Mouse (Mus musculus) thymus, postnatal 14 days (tissue): ENCODE measurements around the gene Btbd35f22.
"Not testable (repeated sequence)": the region's sequence is repeated elsewhere in the genome, so short reads cannot be mapped to it uniquely, and the experiment has no call there.

ENCODE experiments used
- DNase-seq: peaks from one replicate; pipeline ENCODE4 v3.0.0; 2021

Gene Btbd35f22

DNA sequence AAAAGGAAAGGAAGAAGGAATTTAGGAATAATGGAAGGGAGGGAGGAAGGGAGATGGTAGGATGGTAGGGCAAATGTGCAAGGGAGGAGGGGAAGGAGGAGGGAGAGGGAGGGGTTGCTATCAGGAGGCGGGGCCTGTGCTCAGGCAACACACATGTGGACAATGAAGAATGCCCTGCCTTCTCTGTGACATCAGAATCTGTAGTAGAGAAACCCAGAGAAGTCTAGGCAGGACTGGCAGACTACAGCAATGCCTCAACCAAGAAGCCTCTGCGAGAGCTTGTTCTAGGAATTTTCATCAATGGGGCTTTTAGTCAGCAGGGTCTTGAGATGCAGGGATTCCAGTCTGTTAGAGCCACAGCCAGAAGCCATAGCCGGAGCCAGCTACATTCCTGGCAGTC is at the start of gene Btbd35f22:
TSS of gene Btbd35f22 (plus strand) at position 301 of the 400 bp plus-strand sequence.
- not testable (repeated sequence) for DNase-seq
